Comparison of ENCODE assay signal across 9 mouse cellular contexts in genomic region chr2:132034590-132035469, GRCm38 (mm10). TPM values are rescaled to one million over a fixed set of nuclear protein-coding genes. Genes with fewer than 3 reads are reported as not detected.
DNase-seq lines count a peak whose midpoint lies in the region; ATAC-seq and TF ChIP-seq lines count a peak whose summit lies in the region.
"Had no signal": no experiment of that assay in that cellular context is flagged by ENCODE, and none has a peak within 500 bp of the region (broad histone marks: within the 10 kb centered on the region; RNA-seq: fewer than 3 reads in every experiment).

No protein-coding gene starts in this region.

- no peak for TF ChIP-seq CTCF in forebrain, postnatal 0 days (IDR thresholded peaks at IDR 0.05; ENCODE audit: low read depth)
- TF ChIP-seq CTCF in MEL (IDR thresholded peaks at IDR 0.05 in 2 of 3, conservative IDR thresholded peaks at IDR 0.05 in 1 of 3; ENCODE audit: control insufficient read depth in 1 of 3, insufficient read depth in 1 of 3, low read depth in 2 of 3, low read length in 3 of 3, poor library complexity in 1 of 3, severe bottlenecking in 1 of 3), result no peak

- H3K4me1 ChIP-seq in forebrain, embryonic 10.5 days, result peaks cover 41% of the 10 kb centered on the region
- H3K4me1 ChIP-seq in forebrain, postnatal 0 days (ENCODE audit: insufficient read depth), result peaks cover 4% of the 10 kb centered on the region
- H3K4me1 ChIP-seq in kidney, embryonic 16.5 days (ENCODE audit: insufficient read depth, low read length), result peaks cover 8% of the 10 kb centered on the region
- peaks cover 6 to 23% of the 10 kb centered on the region in 2 experiments; a peak in 3 of 4 replicates for H3K4me1 ChIP-seq in MEL (ENCODE audit: control insufficient read depth in 1 of 2, insufficient read depth in 2 of 2, low read length in 2 of 2)
- peaks cover 23% of the 10 kb centered on the region for H3K4me1 ChIP-seq in liver, embryonic 11.5 days (replicated peaks; ENCODE audit: control insufficient read depth, insufficient read depth, low read length)

- no peak for TF ChIP-seq POLR2A in MEL (IDR thresholded peaks at IDR 0.05; ENCODE audit: control insufficient read depth in 1 of 2, insufficient read depth in 1 of 2, low read depth in 1 of 2, low read length in 2 of 2, poor library complexity in 1 of 2)

- no peak for TF ChIP-seq RAD21 in MEL (IDR thresholded peaks at IDR 0.05; ENCODE audit: low read depth, low read length)

- H3K27ac ChIP-seq in forebrain, embryonic 10.5 days, result peak overlapping the region; percentile 62
- H3K27ac ChIP-seq in forebrain, postnatal 0 days (ENCODE audit: low read depth, low read length), result no peak overlapping the region
- H3K27ac ChIP-seq in kidney, embryonic 16.5 days (ENCODE audit: low read length), result peak overlapping the region; percentile 24; the same call in 1 of the 2 replicates
- peak overlapping the region; percentile 89 for H3K27ac ChIP-seq in MEL (ENCODE audit: control insufficient read depth, low read depth, low read length)
- peak overlapping the region; percentile 79 for H3K27ac ChIP-seq in liver, embryonic 11.5 days (ENCODE audit: low read depth, low read length)

- H3K79me2 ChIP-seq in MEL (ENCODE audit: control insufficient read depth, insufficient read depth, low read length, poor library complexity), result no peaks in the 10 kb centered on the region

- no peaks in the 10 kb centered on the region for H3K9me3 ChIP-seq in forebrain, embryonic 10.5 days
- H3K9me3 ChIP-seq in forebrain, postnatal 0 days (ENCODE audit: low read length), result no peaks in the 10 kb centered on the region
- no peaks in the 10 kb centered on the region for H3K9me3 ChIP-seq in kidney, embryonic 16.5 days (ENCODE audit: low read length)
- no peaks in the 10 kb centered on the region for H3K9me3 ChIP-seq in MEL (replicated peaks; ENCODE audit: insufficient read depth, low read length)
- H3K9me3 ChIP-seq in liver, embryonic 11.5 days (ENCODE audit: control insufficient read depth, low read length), result no peaks in the 10 kb centered on the region

- peak; percentile 59 to 69; a peak in 3 of 4 replicates for TF ChIP-seq EP300 in MEL (IDR thresholded peaks at IDR 0.05; ENCODE audit: low read depth in 1 of 2, low read length in 2 of 2)

- no peak for ATAC-seq in forebrain, postnatal 0 days
- ATAC-seq in kidney, embryonic 16.5 days (ENCODE audit: low FRiP score, low TSS enrichment), result no peak
- peak; percentile 81 for ATAC-seq in liver, embryonic 11.5 days (replicated peaks; ENCODE audit: low FRiP score)

- H3K4me3 ChIP-seq in forebrain, embryonic 10.5 days, result no peak overlapping the region
- H3K4me3 ChIP-seq in forebrain, postnatal 0 days (ENCODE audit: low read depth, low read length), result no peak overlapping the region
- no peak overlapping the region for H3K4me3 ChIP-seq in kidney, embryonic 16.5 days (ENCODE audit: low read length)
- H3K4me3 ChIP-seq in MEL (ENCODE audit: control insufficient read depth in 1 of 2, insufficient read depth in 1 of 2, low read depth in 2 of 2, low read length in 2 of 2), result peak overlapping the region in 1 of 2 experiments; percentile 19; a peak in 3 of 4 replicates
- no peak overlapping the region for H3K4me3 ChIP-seq in liver, embryonic 11.5 days (ENCODE audit: low read depth, low read length)

- 61% methylated on average over 4 of the region's 4 CpGs for WGBS in forebrain, embryonic 10.5 days
- WGBS in forebrain, postnatal 0 days, result 60% methylated on average over 4 of the region's 4 CpGs
- WGBS in kidney, embryonic 16.5 days, result 77% methylated on average over 4 of the region's 4 CpGs
- 50% methylated on average over 4 of the region's 4 CpGs for WGBS in liver, embryonic 11.5 days

- DNase-seq in forebrain, embryonic 10.5 days (ENCODE audit: extremely low spot score, low spot score), result no peak
- DNase-seq in forebrain, postnatal 0 days, result no peak
- no peak for DNase-seq in kidney, postnatal 10 days
- peak; percentile 69 for DNase-seq in MEL (ENCODE audit: low read depth, low spot score)
- DNase-seq in liver, embryonic 11.5 days (ENCODE audit: low spot score), result no peak
- no peak for DNase-seq in layer of hippocampus, postnatal 36 days
- no peak for DNase-seq in frontal cortex, postnatal 25 days (ENCODE audit: low spot score in 2 of 2)
- DNase-seq: kidney, postnatal 14 days had no signal

- H3K4me2 ChIP-seq in forebrain, postnatal 0 days (ENCODE audit: low read depth), result no peak overlapping the region
- no peak overlapping the region for H3K4me2 ChIP-seq in kidney, embryonic 16.5 days (replicated peaks; ENCODE audit: low read depth, low read length)
- peak overlapping the region; percentile 37 for H3K4me2 ChIP-seq in liver, embryonic 11.5 days

- H3K9ac ChIP-seq in forebrain, postnatal 0 days, result no peak overlapping the region
- no peak overlapping the region for H3K9ac ChIP-seq in kidney, embryonic 16.5 days (replicated peaks; ENCODE audit: low read length)
- H3K9ac ChIP-seq in MEL (ENCODE audit: control insufficient read depth, low read depth, low read length, poor library complexity, severe bottlenecking), result peak overlapping the region; percentile 58
- H3K9ac ChIP-seq in liver, embryonic 11.5 days (ENCODE audit: low read depth, low read length), result 0 out of 2 replicates have a peak overlapping the region, but pooled peaks have one; percentile 16

- peaks cover 16% of the 10 kb centered on the region for H3K27me3 ChIP-seq in forebrain, embryonic 10.5 days (ENCODE audit: poor library complexity, severe bottlenecking)
- H3K27me3 ChIP-seq in forebrain, postnatal 0 days (ENCODE audit: insufficient read depth, low read length), result no peaks in the 10 kb centered on the region
- H3K27me3 ChIP-seq in kidney, embryonic 16.5 days (ENCODE audit: insufficient read depth, low read length), result 0 out of 2 replicates have a peak, but pooled peaks cover 3% of the 10 kb centered on the region
- no peaks in the 10 kb centered on the region for H3K27me3 ChIP-seq in MEL (ENCODE audit: control insufficient read depth in 1 of 2, insufficient read depth in 2 of 2, low read length in 2 of 2)
- peaks cover 11% of the 10 kb centered on the region; the same call in 1 of the 2 replicates for H3K27me3 ChIP-seq in liver, embryonic 11.5 days (replicated peaks; ENCODE audit: control insufficient read depth, insufficient read depth, low read length)

- no peaks in the 10 kb centered on the region for H3K36me3 ChIP-seq in forebrain, embryonic 10.5 days (replicated peaks)
- no peaks in the 10 kb centered on the region for H3K36me3 ChIP-seq in forebrain, postnatal 0 days (ENCODE audit: insufficient read depth)
- no peaks in the 10 kb centered on the region for H3K36me3 ChIP-seq in kidney, embryonic 16.5 days (ENCODE audit: insufficient read depth, low read length)
- H3K36me3 ChIP-seq in MEL (ENCODE audit: control insufficient read depth in 1 of 2, insufficient read depth in 2 of 2, low read length in 2 of 2), result peaks cover 0 to 10% of the 10 kb centered on the region in 2 experiments; a peak in 2 of 4 replicates
- no peaks in the 10 kb centered on the region for H3K36me3 ChIP-seq in liver, embryonic 11.5 days (ENCODE audit: control insufficient read depth, insufficient read depth, low read length)

TF ChIP-seq in MEL, 35 proteins besides CTCF, POLR2A, EP300 and RAD21:
- TF ChIP-seq MYC (IDR thresholded peaks at IDR 0.05; ENCODE audit: low read depth, low read length) (no peak), NELFE (IDR thresholded peaks at IDR 0.05; ENCODE audit: low read depth, low read length) (peak; percentile 32; the same call in 1 of the 2 replicates), ETS1 (IDR thresholded peaks at IDR 0.05; ENCODE audit: low read depth, low read length) (peak; percentile 64), TAL1 (IDR thresholded peaks at IDR 0.05; ENCODE audit: low read length) (peak; percentile 69), HCFC1 (IDR thresholded peaks at IDR 0.05; ENCODE audit: low read depth, low read length) (no peak), TCF12 (IDR thresholded peaks at IDR 0.05; ENCODE audit: low read depth, low read length) (peak; percentile 56), GATA1 (IDR thresholded peaks at IDR 0.05; ENCODE audit: low read depth, low read length) (peak; percentile 70)

RNA-seq across cellular contexts. Expression of gene Rassf2, which starts 4.8 kb away (rescaled TPM):
- 23.5 and 24.8 TPM in 2 replicates for polyA plus RNA-seq in forebrain, embryonic 10.5 days (2016; fragmentation: Nextera tagmentation; extraction: Ambion mirVana)
- 32.8 and 33.5 TPM in 2 replicates for total RNA-seq in forebrain, postnatal 0 days (2014; rRNA removed)
- polyA plus RNA-seq in forebrain, postnatal 0 days (2015; fragmentation: Nextera tagmentation; extraction: Ambion mirVana), result 15.3 and 19.4 TPM in 2 replicates
- 8.1 and 9.1 TPM in 2 replicates for polyA plus RNA-seq in kidney, embryonic 16.5 days (2015; fragmentation: Nextera tagmentation; extraction: Ambion mirVana)
- 0.59 and 0.69 TPM in 2 replicates for total RNA-seq in MEL (2012; rRNA removed)
- 1 to 10 TPM in 1 of 2 experiments, not detected in 1; 4.1 TPM for polyA plus RNA-seq in MEL (2012; ENCODE audit: insufficient read depth in 1 of 2, insufficient read length in 2 of 2, low read depth in 1 of 2, low replicate concordance in 2 of 2, missing spikeins in 1 of 2)
- 4.9 and 6.2 TPM in 2 replicates for polyA plus RNA-seq in liver, embryonic 11.5 days (2014; fragmentation: Nextera tagmentation; extraction: Ambion mirVana)
- 10 to 100 TPM; 37.2 to 39.4 TPM for total RNA-seq in layer of hippocampus, postnatal 36 days (2021)

Comparison
In these comparisons a context has a peak if more than half of its experiments do, and no peak if none do; other contexts are left out.
1. H3K9ac ChIP-seq: peak in MEL (single experiment) and liver, embryonic 11.5 days (single experiment); none in forebrain, postnatal 0 days (single experiment) and kidney, embryonic 16.5 days (single experiment).